Mouse (Mus musculus): ENCODE measurements around the gene Wars2. TPM values are rescaled to one million over a fixed set of nuclear protein-coding genes. Genes with fewer than 3 reads are reported as not detected.

Wars2 gene
- polyA plus RNA-seq, 1 experiment: 4.2 TPM

DNA sequence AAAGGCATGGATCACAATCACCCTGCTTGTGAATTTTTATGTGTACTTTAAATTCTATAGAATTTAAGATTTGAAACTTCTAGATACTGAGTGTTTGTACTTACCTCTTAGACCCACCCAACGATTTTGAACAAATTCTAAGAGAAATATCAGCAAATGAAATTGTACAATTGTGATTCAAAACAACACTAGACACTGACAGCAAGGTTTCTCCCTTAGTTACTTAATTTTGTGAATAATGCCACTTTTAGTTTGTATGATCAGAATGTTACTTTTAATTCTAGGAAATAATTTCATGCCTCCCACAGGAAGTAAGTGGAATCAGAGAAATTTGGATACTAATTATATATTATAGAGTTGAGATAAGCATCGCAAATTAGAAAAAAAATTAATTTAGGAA is 119.5 kb downstream of the Wars2 start:
- WGBS: 32% methylated on average over 2 of the region's 2 CpGs
- TF ChIP-seq POLR2A (IDR thresholded peaks at IDR 0.05; ENCODE audit: borderline replicate concordance, control insufficient read depth, low read depth, low read length) (no peak), CTCF (IDR thresholded peaks at IDR 0.05; ENCODE audit: control insufficient read depth, insufficient read depth, low read length) (no peak)
- H3K4me3 ChIP-seq (replicated peaks; ENCODE audit: control insufficient read depth, low read depth, low read length): no peak overlapping the region
- H3K27ac ChIP-seq (ENCODE audit: control insufficient read depth, insufficient read depth, low read depth, low read length, poor library complexity): no peak overlapping the region
- no peaks in the 10 kb centered on the region for H3K4me1 ChIP-seq (ENCODE audit: control insufficient read depth, insufficient read depth, low read length)

DNA sequence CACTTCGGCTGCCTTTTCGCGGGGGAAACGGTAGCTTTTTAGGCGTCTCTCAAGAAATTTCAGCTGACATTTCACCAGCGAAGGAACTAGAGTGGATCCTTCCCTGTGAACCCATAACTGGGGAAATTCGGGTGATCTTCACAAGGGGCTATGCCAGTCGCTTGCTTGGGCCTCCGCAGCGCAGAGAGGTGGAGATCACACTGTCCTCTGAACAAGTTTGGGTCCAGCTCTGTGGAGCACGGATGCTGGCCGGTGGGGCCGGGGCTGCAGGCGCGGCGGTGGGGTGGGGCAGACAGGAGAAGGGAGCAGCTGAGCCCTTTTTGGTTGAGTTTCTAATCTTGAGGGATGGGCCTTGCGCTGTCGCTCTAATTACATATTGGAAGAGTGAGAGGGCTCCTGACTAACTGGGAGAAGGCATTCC is 120.5 kb downstream of the Wars2 start:
- no peak for TF ChIP-seq CTCF (IDR thresholded peaks at IDR 0.05; ENCODE audit: control insufficient read depth, insufficient read depth, low read length)
- TF ChIP-seq POLR2A (IDR thresholded peaks at IDR 0.05; ENCODE audit: borderline replicate concordance, control insufficient read depth, low read depth, low read length): no peak
- no peaks in the 10 kb centered on the region for H3K4me1 ChIP-seq (ENCODE audit: control insufficient read depth, insufficient read depth, low read length)
- WGBS: 7% methylated on average over 18 of the region's 18 CpGs
- H3K27ac ChIP-seq (ENCODE audit: control insufficient read depth, insufficient read depth, low read depth, low read length, poor library complexity): no peak overlapping the region
- no peak overlapping the region for H3K4me3 ChIP-seq (replicated peaks; ENCODE audit: control insufficient read depth, low read depth, low read length)

DNA sequence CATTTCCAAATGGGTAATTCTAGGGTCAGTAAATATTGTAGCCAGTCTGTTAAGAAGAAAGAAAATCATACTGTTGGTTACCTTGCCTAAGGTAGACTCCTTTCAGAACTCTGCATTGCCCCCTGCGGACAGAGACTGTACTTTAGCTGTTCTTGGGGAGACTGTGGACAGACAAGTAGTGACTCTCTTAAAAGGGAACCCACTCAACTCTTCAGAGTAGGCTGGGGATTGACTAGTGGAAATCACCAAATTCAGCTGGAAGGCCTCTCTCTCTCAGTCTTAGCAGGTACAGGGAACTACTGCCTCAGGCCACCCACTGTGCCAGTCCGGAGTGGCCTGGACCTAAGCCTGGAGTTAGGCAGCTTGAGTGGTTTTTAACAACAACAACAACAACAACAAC is 121.1 kb downstream of the Wars2 start:
- no peak overlapping the region for H3K4me3 ChIP-seq (replicated peaks; ENCODE audit: control insufficient read depth, low read depth, low read length)
- H3K4me1 ChIP-seq (ENCODE audit: control insufficient read depth, insufficient read depth, low read length): no peaks in the 10 kb centered on the region
- no peak overlapping the region for H3K27ac ChIP-seq (ENCODE audit: control insufficient read depth, insufficient read depth, low read depth, low read length, poor library complexity)
- WGBS: 32% methylated on average over 2 of the region's 2 CpGs
- TF ChIP-seq POLR2A (IDR thresholded peaks at IDR 0.05; ENCODE audit: borderline replicate concordance, control insufficient read depth, low read depth, low read length) (no peak), CTCF (IDR thresholded peaks at IDR 0.05; ENCODE audit: control insufficient read depth, insufficient read depth, low read length) (no peak)

DNA sequence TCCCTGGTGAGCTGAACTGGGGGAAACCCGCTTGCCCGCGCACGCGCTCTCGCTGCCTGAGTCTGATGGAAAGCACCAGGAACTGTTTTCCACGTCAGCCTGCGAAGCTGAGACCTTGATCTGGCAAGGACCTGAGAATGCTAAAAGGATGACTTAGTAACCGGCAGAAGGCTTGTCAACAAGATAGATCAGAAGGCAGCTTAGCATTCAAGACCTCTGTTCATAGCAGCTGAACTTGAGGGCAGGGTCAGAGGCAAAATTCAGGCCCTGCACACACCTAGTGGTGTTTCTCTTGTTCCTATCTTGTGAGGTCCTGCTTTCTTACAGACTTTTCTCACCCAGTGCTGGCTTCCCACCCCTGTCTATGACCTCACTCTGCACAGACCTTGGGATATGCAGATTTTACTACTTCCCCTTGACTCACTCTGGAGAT is 122.6 kb downstream of the Wars2 start:
- TF ChIP-seq POLR2A (IDR thresholded peaks at IDR 0.05; ENCODE audit: borderline replicate concordance, control insufficient read depth, low read depth, low read length): no peak
- Histone ChIP-seq H3K27ac (ENCODE audit: control insufficient read depth, insufficient read depth, low read depth, low read length, poor library complexity) (no peak overlapping the region), H3K4me3 (replicated peaks; ENCODE audit: control insufficient read depth, low read depth, low read length) (no peak overlapping the region), H3K4me1 (ENCODE audit: control insufficient read depth, insufficient read depth, low read length) (no peaks in the 10 kb centered on the region)
- 48% methylated on average over 9 of the region's 9 CpGs for WGBS

DNA sequence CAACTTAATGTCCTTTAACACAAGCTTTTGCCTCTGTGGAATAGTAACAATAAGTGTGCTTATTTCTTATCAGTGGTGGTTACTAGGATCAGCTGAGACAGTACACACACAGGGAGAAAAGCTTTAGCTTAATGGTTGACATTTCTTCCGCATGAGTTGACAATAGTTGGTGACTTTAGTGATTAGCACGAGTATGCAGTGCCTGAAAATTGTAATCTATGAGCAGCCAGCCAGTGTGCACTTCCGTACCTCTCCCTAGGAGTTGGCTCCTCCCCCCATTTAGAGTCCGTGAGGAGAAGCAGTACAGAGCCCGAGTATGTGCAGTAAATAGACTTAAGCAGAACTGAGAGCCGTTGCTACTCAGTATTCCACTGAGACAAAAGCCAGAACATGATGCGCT is 123.8 kb downstream of the Wars2 start:
- no peaks in the 10 kb centered on the region for H3K4me1 ChIP-seq (ENCODE audit: control insufficient read depth, insufficient read depth, low read length)
- no peak overlapping the region for H3K4me3 ChIP-seq (replicated peaks; ENCODE audit: control insufficient read depth, low read depth, low read length)
- 19% methylated on average over 7 of the region's 7 CpGs for WGBS
- no peak overlapping the region for H3K27ac ChIP-seq (ENCODE audit: control insufficient read depth, insufficient read depth, low read depth, low read length, poor library complexity)
- TF ChIP-seq CTCF (IDR thresholded peaks at IDR 0.05; ENCODE audit: control insufficient read depth, insufficient read depth, low read length) (no peak), POLR2A (IDR thresholded peaks at IDR 0.05; ENCODE audit: borderline replicate concordance, control insufficient read depth, low read depth, low read length) (no peak)

DNA sequence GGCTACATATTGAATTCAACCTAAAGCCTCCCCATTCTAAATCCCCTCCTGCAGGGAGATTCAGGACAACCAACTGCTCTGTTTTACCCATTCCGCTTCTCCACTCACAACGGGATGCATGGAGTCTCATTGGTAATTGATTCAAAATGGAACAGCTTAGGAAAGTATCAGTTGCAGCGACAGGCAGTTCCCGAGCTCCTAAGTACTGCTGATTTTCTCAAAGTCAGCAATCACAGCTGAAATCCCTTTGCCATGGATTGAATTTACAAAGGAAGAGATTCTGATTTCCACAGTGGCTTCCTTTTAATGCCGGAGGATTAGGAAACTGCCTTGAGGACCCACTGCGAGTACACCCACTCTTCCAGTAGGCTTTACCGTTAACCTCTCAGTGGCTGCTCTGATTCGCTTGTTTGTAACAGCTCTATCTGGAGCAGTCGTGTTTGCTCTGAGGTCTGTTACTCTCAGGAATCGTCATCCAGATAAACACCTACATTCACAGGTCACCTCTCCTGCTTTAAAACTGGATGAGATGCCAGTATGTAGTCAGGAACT is 126.0 kb downstream of the Wars2 start:
- no peak for TF ChIP-seq POLR2A (IDR thresholded peaks at IDR 0.05; ENCODE audit: borderline replicate concordance, control insufficient read depth, low read depth, low read length)
- TF ChIP-seq CTCF (IDR thresholded peaks at IDR 0.05; ENCODE audit: control insufficient read depth, insufficient read depth, low read length): no peak
- Histone ChIP-seq H3K27ac (ENCODE audit: control insufficient read depth, insufficient read depth, low read depth, low read length, poor library complexity) (no peak overlapping the region), H3K4me3 (replicated peaks; ENCODE audit: control insufficient read depth, low read depth, low read length) (no peak overlapping the region), H3K4me1 (ENCODE audit: control insufficient read depth, insufficient read depth, low read length) (no peaks in the 10 kb centered on the region)
- 63% methylated on average over 10 of the region's 10 CpGs for WGBS

DNA sequence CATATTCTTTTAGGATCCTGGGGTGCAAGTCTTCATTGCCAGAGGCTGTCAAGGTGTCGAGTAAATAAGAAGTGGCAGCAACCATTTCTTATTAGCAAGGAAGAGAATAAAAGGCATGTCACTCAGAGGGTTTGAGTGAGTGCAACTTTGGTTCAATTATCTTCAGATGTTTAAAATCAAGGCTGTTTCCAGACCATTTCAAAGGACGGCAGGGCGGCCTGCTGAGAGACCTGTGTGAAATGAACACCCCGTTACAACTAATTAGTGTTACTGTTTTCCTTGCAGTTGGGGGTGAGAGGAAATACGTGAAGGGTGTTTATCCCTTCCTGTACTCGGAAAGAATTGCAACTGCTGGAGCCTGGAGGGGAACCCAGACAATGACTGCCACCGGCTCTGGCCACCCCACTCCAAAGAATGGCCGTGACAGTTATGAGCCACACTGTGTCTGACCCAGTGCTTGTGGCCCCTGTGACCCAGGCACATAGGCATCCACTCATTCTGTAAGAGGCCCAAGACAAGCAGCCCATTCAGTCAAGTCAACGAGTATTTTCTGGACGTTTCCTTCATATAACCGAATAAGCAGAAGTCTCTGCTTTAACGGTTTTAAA is 137.2 kb downstream of the Wars2 start:
- no peaks in the 10 kb centered on the region for H3K4me1 ChIP-seq (ENCODE audit: control insufficient read depth, insufficient read depth, low read length)
- 55% methylated on average over 12 of the region's 12 CpGs for WGBS
- no peak overlapping the region for H3K27ac ChIP-seq (ENCODE audit: control insufficient read depth, insufficient read depth, low read depth, low read length, poor library complexity)
- H3K4me3 ChIP-seq (replicated peaks; ENCODE audit: control insufficient read depth, low read depth, low read length): no peak overlapping the region
- no peak for TF ChIP-seq CTCF (IDR thresholded peaks at IDR 0.05; ENCODE audit: control insufficient read depth, insufficient read depth, low read length)
- TF ChIP-seq POLR2A (IDR thresholded peaks at IDR 0.05; ENCODE audit: borderline replicate concordance, control insufficient read depth, low read depth, low read length): no peak

DNA sequence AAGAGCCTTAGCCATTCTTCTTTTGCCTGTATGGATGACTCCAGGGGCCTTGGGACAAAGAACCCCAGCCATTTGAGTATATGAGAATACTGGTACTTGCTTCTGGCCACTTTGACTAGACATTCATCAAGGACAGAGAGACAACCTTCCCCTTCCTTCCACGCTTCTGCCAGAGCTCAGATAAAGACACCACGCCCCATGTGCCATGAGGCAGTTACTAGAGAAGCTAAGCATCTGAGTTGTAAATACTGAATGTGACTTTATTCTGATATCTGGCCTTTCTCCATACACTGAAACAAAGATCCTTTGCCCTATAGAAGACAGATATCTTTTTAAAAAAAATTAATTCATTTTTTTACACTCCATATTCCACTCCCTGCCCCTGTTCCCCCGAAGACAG is 138.8 kb downstream of the Wars2 start:
- TF ChIP-seq POLR2A (IDR thresholded peaks at IDR 0.05; ENCODE audit: borderline replicate concordance, control insufficient read depth, low read depth, low read length) (no peak), CTCF (IDR thresholded peaks at IDR 0.05; ENCODE audit: control insufficient read depth, insufficient read depth, low read length) (no peak)
- H3K4me1 ChIP-seq (ENCODE audit: control insufficient read depth, insufficient read depth, low read length): no peaks in the 10 kb centered on the region
- H3K4me3 ChIP-seq (replicated peaks; ENCODE audit: control insufficient read depth, low read depth, low read length): no peak overlapping the region
- 67% methylated on average over 3 of the region's 3 CpGs for WGBS
- no peak overlapping the region for H3K27ac ChIP-seq (ENCODE audit: control insufficient read depth, insufficient read depth, low read depth, low read length, poor library complexity)

DNA sequence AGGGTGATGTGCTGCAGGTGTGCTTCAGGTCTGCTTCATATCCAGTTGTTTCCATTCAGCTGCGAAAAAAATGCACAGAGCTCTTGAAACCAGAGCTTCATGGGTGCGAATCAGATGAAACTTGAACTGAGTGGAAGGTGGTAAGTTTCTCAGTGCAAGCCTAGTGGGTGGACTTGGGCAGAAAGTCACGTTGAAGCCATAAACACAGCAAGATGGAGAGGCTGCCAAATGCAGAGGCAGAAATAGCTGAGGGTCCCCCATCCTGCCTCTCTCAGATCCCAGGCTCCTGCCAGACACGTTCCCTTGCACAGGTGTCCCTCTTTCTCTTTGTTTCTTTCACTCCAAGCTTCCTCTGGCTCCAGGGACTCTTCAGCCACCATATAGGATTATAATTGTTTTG is 140.6 kb downstream of the Wars2 start:
- H3K4me3 ChIP-seq (replicated peaks; ENCODE audit: control insufficient read depth, low read depth, low read length): no peak overlapping the region
- no peak overlapping the region for H3K27ac ChIP-seq (ENCODE audit: control insufficient read depth, insufficient read depth, low read depth, low read length, poor library complexity)
- no peaks in the 10 kb centered on the region for H3K4me1 ChIP-seq (ENCODE audit: control insufficient read depth, insufficient read depth, low read length)
- TF ChIP-seq POLR2A (IDR thresholded peaks at IDR 0.05; ENCODE audit: borderline replicate concordance, control insufficient read depth, low read depth, low read length): no peak
- no peak for TF ChIP-seq CTCF (IDR thresholded peaks at IDR 0.05; ENCODE audit: control insufficient read depth, insufficient read depth, low read length)
- WGBS: 57% methylated on average over 4 of the region's 4 CpGs

All from bone marrow, adult 2 months (tissue).